Mouse (Mus musculus) kidney, postnatal 36 days (tissue): ENCODE results near the gene Slc16a1.
"Not testable (repeated sequence)": the region's sequence is repeated elsewhere in the genome, so short reads cannot be mapped to it uniquely, and the experiment has no call there.

Source experiments
- DNase-seq, 2 experiments: peaks; one replicate each; pipeline ENCODE4 v3.0.0; 2021 to 2022; ENCODE audit warnings: mixed read lengths in 2 of 2

Slc16a1 gene

DNA sequence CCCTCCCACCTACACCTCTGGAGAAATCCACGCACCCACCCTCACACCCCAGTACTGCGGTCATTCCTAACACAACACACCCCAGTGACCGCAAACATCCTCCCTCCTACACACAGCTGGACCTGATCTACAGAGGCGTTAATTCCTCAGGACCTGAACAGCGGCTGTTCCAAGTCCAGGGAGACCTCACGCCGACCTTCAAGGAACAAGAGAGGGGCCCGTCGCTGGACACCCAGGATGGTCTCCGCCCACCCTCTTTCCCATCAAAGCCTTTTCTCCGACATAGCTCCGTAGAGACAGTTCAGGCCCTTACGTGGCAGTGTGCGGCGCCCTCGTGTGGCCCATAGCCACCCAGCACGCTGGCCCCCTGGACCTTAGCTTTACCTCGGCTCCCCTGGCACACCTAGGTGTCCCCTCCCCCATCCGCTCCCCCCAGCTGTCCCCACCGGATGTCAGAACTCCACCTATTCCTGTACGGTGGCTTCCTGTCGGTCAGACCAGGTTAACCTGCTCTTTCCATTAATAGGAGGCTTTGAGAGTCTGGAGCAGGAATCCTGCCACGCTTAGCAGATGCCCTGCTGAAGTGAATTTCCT lies 36.9 kb downstream of the Slc16a1 start:
- DNase-seq = peak; percentile 82 to 90

DNA sequence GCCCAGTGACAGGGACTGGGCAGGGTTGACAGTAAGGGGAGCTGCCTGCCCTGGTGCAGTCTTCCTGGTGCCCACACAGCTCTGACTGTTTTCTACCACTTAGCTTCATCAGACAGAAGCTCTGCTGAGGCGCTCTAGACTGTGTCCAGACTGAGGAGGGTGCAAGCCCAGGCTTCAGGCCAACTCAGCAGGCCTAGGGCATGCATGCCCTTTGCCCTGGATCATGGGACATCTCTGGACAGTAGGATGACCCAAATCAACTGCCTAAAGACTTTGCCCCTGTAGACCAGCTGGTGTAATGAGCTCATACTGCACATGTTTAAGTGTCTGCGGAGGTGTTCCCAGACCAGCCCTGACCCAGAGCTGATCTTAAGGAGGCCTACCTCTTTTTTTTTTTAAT lies 39.3 kb downstream of the Slc16a1 start:
- peak; percentile 90 to 92 for DNase-seq

DNA sequence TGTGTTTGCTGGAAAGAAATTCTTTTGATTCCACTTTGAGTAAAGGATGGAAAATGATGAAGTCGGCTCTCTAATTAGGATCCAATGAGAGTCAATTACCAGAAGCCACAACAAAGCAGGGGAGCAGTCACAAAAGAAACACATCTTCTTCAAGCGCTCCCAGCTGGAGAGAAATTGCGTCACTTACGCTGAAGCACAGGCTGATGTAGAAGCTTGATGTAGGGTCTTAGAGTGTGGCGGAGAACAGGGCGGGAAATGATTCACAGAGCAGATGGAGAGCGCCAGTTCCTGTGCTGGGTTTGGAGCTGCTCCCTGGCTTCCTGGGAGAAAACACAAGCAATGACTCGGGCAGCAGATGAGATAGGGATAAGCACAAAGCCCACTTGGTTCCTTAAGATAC lies 40.4 kb downstream of the Slc16a1 start:
- no peak for DNase-seq

DNA sequence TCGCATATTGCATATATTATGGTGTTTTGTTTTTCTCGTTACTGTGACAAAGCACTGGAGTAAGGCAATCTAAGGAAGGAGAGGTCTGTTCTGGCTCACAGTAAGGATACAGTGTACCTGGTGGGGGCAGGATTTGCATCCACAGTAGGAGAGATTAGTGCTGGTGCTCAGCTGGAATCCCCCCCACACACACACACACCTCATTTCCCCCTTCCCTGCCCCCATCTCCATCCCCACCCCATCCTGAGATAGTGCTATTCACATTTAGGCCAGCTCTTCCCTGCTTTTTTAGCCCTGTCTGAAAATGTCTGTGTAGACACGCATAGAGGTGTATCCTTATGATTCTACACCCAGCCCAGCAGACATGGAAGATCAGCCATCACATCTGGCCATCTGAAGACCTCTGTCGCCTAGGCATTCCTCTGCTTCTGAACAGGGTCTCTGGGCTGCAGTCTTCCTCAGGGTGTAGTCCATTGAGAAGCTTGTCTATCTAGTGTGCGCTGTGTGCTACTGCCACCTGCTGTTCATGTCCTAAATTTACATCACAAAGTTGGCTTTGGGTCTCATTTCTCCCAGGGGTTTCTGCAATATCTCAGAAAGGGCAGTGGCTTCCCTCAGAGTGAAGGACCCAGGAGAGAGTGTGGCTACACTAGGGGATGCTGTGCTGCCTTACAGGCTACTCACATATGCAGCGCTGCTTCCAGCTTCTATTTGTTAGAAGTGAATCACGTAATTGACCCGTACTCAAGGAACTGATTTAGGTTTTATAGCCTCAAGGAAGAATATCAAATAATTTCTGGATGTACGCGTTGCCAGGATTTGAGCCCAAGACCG lies 44.4 kb downstream of the Slc16a1 start:
- DNase-seq = peak; percentile 46 to 81

DNA sequence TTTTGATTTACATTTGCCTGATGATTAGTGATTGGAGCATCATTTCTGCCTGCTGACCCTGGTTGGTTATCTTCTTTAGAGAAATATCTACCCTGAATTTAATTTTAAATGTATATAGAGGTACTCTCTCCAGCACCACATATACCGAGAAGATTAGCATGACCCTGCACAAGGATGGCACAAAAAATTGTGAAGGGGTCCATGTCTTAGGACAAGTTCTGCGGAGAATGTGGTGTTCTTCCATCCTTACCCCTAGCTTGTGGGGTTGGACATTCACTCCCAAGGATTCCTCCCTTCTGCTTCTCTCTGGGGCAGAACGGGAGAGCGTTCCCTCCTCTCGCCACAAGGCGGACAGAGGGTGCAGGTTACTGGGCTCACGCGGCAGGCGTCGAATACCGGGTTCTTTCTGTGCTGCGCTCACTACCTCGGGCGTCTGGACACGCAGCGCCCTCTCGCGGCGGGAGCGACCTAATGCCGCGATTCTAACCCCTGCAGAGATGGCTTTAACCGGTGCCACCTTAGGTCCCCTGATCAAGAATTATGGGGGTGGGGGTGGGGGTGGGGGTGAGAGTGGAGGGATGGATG lies 62.4 kb downstream of the Slc16a1 start:
- DNase-seq = peak; percentile 77 to 91

DNA sequence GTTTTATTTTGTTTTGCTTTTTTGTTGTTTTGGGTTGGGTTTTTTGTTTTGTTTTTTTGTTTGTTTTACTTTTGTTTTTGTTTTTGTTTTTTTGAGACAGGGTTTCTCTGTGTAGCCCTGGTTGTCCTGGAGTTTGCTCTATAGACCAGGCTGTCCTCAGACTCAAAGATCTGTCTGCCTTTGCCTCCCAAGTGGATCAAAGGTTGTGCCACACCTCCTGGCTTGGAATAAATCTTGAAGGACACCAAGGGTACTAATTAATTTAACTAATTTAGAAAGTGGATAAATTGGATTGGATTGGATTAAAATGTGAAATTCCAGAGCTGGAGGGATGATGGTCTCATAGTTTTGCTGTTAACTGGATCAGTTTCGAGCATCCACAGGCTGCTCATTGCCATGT lies 63.3 kb downstream of the Slc16a1 start:
- DNase-seq = peak; percentile 43 to 52

DNA sequence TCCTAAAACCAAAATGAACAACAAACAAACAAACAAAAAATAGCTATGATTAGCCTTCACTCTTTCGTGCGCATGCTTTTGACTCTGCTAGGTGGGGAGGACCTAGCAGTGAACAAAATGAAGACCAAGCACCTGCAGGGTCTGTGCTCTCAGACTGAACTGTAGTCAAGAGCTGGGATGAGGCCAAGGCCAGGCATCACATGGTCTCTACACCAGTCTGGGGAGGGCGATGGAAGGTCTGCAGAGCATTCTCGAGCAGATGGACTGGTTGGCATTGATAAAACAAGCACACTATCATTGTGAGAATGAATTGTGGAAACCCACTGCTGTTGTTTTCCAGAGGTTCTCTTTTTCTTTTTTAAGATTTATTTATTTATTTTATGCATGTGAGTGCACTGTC lies 65.5 kb downstream of the Slc16a1 start:
- no peak for DNase-seq

DNA sequence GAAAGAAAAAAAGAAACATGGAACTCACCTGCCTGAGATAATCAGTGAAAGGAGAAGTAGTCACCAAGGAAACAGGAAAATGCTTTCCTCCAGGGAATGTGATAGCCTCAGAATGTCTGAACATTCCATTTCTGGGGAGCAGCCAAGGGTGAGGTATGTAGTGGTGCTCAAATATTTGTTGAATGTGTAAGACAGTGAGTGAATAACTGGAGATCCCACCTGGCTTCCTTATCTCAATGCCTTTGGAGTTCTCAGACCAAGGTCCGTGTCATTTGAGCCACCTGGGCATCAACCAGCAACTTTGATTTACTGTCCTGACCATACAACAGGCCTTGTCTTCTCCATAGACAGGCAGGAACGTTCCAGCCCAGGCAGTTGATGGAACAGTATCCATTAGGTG lies 68.0 kb downstream of the Slc16a1 start:
- DNase-seq = no peak

DNA sequence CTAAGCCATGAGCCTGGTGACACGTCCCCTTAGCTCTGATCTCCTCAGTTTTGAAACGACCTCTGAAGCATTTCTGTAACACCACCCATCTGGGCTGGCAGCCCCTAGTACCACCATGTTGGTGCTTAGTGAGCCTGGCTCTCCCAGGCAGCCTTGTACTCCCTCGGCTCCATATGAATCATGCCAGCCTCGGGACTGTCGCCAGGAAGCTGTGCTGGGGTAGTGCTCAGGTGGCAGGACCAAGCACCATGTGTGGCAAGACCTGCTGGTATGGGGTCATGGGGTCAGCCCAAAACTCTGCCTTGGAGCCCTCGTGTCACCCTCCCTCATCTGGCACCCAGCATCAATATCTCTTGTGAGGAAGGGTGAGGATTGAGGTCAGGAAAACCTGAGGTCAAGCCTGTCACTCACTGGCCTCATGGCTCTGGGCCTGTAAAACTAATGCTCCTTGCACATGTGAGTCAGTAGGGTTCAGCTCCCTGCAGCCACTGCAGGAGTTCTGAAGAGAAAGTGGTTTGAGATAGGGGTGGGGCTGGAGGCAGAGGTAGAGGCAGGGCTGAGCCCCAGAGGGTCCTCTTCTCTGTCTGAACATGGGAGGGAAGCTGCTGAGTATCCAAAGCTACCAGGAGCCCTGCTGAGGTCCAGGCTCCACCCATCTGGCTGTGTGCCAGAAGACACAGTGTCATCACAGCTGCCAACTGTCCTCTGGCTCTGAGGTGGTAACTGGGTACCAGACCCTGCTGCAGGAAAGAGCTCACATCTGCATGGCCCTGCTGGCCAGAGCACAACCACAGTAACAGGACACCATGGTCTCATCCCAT lies 68.7 kb downstream of the Slc16a1 start:
- not testable (repeated sequence) for DNase-seq

DNA sequence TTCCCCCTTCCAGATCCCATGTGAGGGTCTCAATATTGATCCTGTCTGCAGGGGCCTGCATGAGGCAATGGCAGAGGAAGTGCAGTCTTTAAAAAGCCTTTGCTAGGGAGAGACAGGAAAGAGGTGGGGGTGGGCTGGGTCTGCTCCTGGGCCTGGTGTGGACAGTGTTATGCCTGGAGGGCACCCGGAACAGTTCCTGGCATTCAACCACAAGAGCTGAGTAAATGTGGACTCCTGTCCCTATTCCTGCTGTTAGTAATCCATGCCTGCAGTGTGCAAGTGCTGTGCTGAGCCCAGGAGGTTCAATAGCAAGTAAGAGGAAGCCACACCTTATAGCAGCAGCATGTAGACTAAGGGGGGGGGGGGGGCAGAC lies 69.3 kb downstream of the Slc16a1 start:
- not testable (repeated sequence) for DNase-seq
